Mouse (Mus musculus) olfactory bulb, adult 2 months (tissue): ENCODE data around the gene Trpc1. TPM values are rescaled to one million over a fixed set of nuclear protein-coding genes. Genes with fewer than 3 reads are reported as not detected.
A peak's percentile ranks its signal among the peaks of the same experiment; 100 is the strongest.

Experiments
- H3K27ac ChIP-seq: fragments of 200-500 bp; 2 replicates; pipeline ENCODE4 v1.5.1; 2012; ENCODE audit warnings: low read depth, low read length; ENCODE audit not compliant: insufficient read depth
- H3K4me1 ChIP-seq: fragments of 200-500 bp; 2 replicates; pipeline ENCODE4 v1.6.1; 2012; ENCODE audit warnings: low read length; ENCODE audit not compliant: control insufficient read depth, insufficient read depth
- H3K4me3 ChIP-seq: fragments of 200-500 bp; 2 replicates; pipeline ENCODE4 v1.5.1; 2012; ENCODE audit warnings: mild to moderate bottlenecking, low read depth, low read length, moderate library complexity; ENCODE audit not compliant: insufficient read depth
- CTCF ChIP-seq: fragments of 200-500 bp; IDR thresholded peaks from 2 replicates; pipeline ENCODE4 v1.5.1; 2012; ENCODE audit warnings: low read depth, mild to moderate bottlenecking, low read length, moderate library complexity; ENCODE audit not compliant: insufficient read depth
- POLR2A ChIP-seq: fragments of 200-500 bp; IDR thresholded peaks from 2 replicates; pipeline ENCODE4 v1.6.1; 2012; ENCODE audit warnings: mild to moderate bottlenecking, low read depth, low read length, moderate library complexity; ENCODE audit not compliant: insufficient read depth
- WGBS: fragments of 180-500 bp; shearing (Covaris S2); methylation state at CpG from one replicate; pipeline ENCODE4 v1.1.7; 2018; 5-methylcytosine and 5-hydroxymethylcytosine counted together
- polyA plus RNA-seq: library from polyadenylated mRNA; stranded (reverse); fragments of >200 nt; gene quantifications from 2 replicates; pipeline ENCODE4 v1.2.4, GENCODE M21; 2012; ENCODE audit warnings: low replicate concordance; ENCODE audit not compliant: missing spikeins, insufficient read depth, insufficient read length

The Trpc1 gene
- polyA plus RNA-seq, 1 experiment: not detected

DNA sequence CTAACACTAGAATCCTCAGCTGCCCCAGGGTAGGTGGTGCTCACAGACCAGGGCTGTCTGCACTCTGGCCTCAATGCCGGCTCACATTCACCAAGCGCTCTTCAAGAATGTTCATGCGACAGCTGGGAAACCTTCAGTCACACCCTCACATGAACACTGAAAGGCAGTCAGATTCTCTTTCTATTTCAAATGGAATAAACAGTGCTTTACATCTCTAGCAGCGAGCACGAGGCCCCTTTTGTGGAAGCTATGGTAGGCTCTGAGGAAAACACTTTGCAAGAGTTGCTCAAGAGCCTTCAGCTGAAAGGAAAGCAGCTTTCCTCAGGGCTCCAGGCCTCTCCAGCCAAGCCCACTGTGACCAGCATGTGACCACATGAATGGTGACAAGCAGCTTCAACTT is 44.8 kb downstream of the Trpc1 start:
- H3K4me3 ChIP-seq: no peak overlapping the region
- H3K27ac ChIP-seq: no peak overlapping the region
- WGBS: 87% methylated on average over 5 of the region's 5 CpGs
- H3K4me1 ChIP-seq: no peaks in the 10 kb centered on the region
- TF ChIP-seq CTCF (no peak), POLR2A (no peak)

DNA sequence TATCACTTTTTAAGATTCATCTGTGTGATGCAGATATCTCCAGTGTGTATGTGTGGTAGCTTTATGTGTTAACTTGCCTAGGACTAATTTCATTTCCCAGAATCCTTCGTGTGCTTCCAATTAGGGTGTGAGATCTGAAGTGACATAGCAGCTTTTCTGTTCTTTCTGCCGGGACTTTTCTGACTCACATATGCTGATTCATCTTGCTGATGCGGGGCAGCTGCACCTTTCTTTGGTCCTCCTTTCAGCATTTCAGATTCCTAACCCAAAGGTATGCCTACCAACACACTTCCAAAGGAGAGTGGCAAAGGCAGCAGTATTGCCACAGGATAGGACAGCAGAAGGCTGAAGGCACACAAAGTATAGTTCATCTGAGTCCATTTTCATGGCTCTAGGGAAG is 46.1 kb downstream of the Trpc1 start:
- WGBS: 37% methylated on average over 3 of the region's 3 CpGs
- Histone ChIP-seq H3K27ac (no peak overlapping the region), H3K4me3 (no peak overlapping the region), H3K4me1 (no peaks in the 10 kb centered on the region)
- TF ChIP-seq CTCF: no peak
- TF ChIP-seq POLR2A: no peak

DNA sequence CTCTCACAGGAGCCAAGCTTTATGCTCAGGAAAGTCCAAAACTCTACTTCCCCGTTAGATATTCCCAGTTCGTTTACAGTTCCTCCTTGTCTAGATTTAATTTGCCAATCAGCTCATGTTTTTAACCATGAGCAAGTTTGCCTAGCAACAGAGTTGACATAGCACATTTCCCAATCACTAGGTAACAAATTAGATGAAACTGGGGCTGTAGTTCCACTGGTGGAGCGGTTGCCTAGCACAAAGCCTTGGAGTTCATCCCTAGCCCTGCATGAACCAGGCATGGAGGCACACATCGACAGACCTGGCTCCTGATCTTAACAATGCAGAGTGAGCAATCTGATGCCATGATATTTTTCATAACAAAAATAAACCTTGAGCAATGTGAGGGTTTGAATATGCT is 50.9 kb downstream of the Trpc1 start:
- no peak overlapping the region for H3K4me3 ChIP-seq
- 35% methylated on average over 4 of the region's 4 CpGs for WGBS
- no peak overlapping the region for H3K27ac ChIP-seq
- TF ChIP-seq CTCF: no peak
- no peak for TF ChIP-seq POLR2A
- H3K4me1 ChIP-seq: no peaks in the 10 kb centered on the region

DNA sequence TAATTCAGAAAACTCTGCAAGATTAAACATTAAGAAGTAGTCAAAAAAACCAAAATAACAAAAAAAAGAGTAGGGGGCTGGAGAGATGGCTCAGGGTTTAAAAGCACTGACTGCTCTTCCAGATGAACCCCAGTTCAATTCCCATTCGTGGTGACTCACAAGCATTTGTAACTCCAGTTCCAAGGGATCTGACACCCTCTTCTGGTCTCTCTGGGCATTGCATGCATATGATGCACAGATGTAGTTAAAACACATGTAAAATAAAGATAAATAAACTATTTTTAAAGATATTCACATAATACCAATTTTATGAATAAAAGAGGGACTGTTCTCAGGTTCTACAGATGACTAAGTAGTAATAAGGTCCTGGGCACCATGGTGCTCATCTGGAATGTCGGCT is 52.4 kb downstream of the Trpc1 start:
- H3K27ac ChIP-seq: no peak overlapping the region
- no peak overlapping the region for H3K4me3 ChIP-seq
- TF ChIP-seq POLR2A: no peak
- no peak for TF ChIP-seq CTCF
- no peaks in the 10 kb centered on the region for H3K4me1 ChIP-seq
- WGBS: 61% methylated on average over 2 of the region's 2 CpGs

DNA sequence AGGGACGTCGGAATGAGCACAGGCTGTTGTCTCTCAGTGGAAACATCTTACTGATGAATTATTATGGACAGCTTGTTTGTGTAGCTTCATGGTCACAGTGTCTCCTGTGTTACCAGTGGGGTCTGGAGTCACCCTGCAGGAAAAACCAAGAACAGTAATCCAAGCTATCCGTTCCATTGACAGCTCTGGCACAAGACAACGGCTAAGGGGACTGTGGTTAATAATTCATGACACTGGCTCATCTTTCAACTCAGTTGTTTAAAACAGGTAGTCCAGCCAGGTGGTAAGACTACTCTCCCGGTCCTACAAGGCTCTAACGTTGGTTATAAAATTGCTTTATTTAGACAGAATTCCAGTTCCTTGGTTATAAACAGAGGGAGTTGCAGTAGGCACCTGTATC is 53.6 kb downstream of the Trpc1 start:
- 87% methylated on average over 6 of the region's 6 CpGs for WGBS
- no peak overlapping the region for H3K27ac ChIP-seq
- H3K4me3 ChIP-seq: no peak overlapping the region
- H3K4me1 ChIP-seq: no peaks in the 10 kb centered on the region
- TF ChIP-seq CTCF (no peak), POLR2A (no peak)

DNA sequence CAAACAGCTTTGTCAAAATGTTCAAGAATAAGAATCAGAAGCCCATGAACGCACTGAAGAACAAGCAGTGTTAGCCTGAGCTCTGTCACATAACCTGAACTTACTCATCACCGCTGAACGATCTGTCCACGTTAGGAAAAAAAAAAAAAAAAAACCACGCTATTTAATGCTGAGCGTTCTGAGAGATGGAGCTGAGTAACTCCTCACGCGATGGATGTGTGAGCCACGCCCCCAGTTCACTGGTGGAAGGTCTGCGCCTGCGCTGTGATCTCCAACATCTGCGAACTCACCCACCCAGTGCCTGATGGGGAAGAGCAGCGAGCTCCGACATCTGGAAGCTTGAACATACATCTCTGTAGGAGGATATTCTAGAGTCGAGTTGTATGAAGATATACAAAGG is 55.2 kb downstream of the Trpc1 start:
- no peak overlapping the region for H3K4me3 ChIP-seq
- WGBS: 81% methylated on average over 15 of the region's 15 CpGs
- no peak overlapping the region for H3K27ac ChIP-seq
- H3K4me1 ChIP-seq: no peaks in the 10 kb centered on the region
- no peak for TF ChIP-seq POLR2A
- no peak for TF ChIP-seq CTCF

DNA sequence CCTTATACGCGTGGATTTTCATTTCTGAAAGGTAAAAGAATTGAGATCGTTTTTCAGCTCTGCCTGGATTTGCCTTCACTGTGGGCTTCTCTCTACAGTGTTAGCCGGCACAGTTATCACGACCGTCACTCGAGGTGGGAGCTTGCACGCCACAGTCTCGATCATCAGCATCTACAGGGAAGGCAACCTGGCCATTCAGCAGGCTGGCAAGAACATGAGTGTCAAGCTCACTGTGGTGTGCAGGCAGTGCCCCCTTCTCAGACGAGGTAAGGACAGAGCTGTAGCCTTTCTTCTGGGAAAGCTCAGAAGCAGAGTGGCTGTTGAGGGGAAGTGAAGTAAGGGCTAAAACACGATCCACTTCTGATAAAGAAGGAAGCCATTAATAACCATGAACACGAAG is 55.6 kb downstream of the Trpc1 start:
- Histone ChIP-seq H3K4me1 (no peaks in the 10 kb centered on the region), H3K4me3 (no peak overlapping the region), H3K27ac (no peak overlapping the region)
- whole genome bisulfite sequencing: 74% methylated on average over 12 of the region's 12 CpGs
- no peak for TF ChIP-seq POLR2A
- no peak for TF ChIP-seq CTCF

DNA sequence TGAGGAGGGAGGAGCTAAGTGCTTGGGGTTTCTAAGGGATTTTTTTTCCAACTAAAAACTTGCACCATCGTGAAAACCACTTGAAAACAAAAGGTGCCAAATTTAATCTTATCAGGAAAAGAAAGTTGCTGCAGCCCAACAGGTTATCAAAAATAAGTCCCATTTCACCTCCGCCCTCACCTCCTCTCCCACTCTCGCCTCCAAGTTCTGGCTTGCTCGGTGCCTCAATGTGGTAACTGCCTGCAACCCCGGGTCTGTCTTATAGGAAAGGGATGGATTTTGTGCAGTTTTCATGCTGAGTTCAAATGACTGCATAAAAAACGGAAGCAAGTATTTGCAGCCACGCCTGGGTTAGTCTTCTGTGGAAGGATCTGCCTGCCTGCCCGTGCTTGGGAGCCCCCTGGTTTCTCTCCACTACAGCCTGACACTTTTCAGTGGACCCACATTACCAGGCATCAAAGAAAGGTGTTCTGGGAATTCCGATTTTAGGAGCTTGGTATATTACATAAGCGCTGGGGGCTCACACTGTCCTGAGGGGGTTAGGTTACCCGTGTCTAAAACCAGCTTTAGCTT is 56.6 kb downstream of the Trpc1 start:
- 86% methylated on average over 11 of the region's 11 CpGs for WGBS
- TF ChIP-seq CTCF: no peak
- Histone ChIP-seq H3K4me1 (no peaks in the 10 kb centered on the region), H3K27ac (no peak overlapping the region), H3K4me3 (no peak overlapping the region)

DNA sequence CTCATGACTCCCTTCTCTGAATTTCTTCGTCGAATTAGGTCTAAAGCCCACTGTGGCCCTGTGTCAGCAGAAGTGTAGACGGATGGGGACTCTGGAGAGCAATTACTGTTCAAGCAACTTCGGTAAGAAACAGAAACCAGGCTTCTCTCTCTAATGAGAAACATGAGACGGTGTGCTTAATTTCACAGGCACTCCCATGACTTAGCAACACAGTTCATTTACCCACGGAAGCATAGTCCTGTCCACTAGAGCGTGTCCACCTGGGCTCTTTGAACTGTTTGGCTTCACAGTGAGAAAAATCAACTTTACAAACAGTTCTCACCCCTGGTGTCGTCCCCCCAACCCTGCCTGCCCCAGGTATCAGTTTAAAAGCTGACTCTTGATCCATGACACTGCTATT is 57.4 kb downstream of the Trpc1 start:
- H3K27ac ChIP-seq: no peak overlapping the region
- WGBS: 69% methylated on average over 8 of the region's 8 CpGs
- no peak overlapping the region for H3K4me3 ChIP-seq
- TF ChIP-seq POLR2A (no peak), CTCF (no peak)
- no peaks in the 10 kb centered on the region for H3K4me1 ChIP-seq

DNA sequence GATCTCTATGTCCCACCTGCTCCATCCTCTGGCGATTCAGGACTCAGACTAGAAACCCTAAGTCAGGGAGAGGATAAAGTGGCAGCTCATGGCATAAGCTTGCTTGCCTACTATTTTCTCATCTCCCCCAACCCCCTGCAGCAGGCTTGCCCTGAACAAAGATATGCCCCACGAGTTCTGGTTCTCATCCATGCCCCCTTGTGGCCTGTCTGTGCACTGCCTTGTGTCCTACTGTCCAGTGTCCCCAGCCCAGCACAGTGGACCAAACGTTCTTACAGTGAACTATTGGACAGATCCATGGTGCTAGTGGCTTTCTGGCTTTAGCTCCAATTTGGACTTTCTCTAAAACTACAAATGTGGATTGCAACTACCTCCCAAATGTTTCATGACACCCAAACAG is 62.1 kb downstream of the Trpc1 start:
- 47% methylated on average over 3 of the region's 3 CpGs for WGBS
- H3K27ac ChIP-seq: no peak overlapping the region
- H3K4me3 ChIP-seq: no peak overlapping the region
- no peaks in the 10 kb centered on the region for H3K4me1 ChIP-seq
- no peak for TF ChIP-seq POLR2A
- TF ChIP-seq CTCF: peak; percentile 27; the same call in 1 of the 2 replicates
